Mouse (Mus musculus) frontal cortex, adult 2 months (tissue): Measurements from ENCODE around the gene Arrdc2. TPM values are rescaled to one million over a fixed set of nuclear protein-coding genes. Genes with fewer than 3 reads are reported as not detected.

Source experiments
- DNase-seq, 2 experiments: peaks; one replicate each; pipeline ENCODE4 v3.0.0; 2022; ENCODE audit warnings: low spot score in 1 of 2; ENCODE audit errors: extremely low spot score in 1 of 2
- polyA plus RNA-seq: library from polyadenylated mRNA; depleted of rRNA; stranded (reverse); fragments of >200 nt; gene quantifications from 2 replicates; pipeline ENCODE4 v1.2.3, GENCODE M21; 2012; rRNA removed

Arrdc2 gene
- polyA plus RNA-seq, 1 experiment: 24.6 TPM

DNA sequence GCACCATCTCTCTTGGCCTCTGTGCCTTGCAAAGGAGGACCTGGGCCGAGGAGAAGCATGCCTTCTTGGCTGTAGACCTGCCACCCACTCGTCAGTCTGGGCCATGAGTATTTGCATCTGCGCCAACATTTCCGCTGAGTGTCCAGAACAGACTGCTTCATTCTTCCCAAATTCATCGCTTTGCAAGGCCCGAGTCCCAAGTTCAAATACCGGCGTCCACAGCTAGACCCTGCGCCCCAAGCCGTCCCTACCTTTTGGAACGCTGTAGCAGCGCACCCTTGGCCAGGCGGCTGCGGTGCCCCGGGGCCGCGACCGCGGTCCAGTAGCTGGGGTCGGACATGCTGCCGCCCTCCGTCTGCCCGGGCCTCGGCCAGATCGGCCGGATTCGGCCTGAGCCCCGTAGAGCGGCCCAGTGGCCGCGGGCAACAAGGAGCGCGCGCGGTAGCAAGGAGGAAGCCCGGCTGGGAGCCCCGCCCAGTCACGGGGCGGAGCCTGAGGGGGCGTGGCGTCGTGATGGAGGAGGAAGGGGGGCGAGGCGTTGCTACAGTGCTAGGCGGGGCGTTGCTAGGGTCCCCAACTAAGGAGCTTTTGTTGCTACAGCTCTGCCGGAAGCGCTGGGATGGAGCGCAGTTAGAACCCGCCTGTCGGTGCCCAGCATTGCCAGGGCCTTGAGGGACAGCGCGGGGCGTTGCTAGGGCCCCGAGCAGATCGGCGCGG is 47.4 kb downstream of the Arrdc2 start:
- DNase-seq: peak; percentile 92 to 97

DNA sequence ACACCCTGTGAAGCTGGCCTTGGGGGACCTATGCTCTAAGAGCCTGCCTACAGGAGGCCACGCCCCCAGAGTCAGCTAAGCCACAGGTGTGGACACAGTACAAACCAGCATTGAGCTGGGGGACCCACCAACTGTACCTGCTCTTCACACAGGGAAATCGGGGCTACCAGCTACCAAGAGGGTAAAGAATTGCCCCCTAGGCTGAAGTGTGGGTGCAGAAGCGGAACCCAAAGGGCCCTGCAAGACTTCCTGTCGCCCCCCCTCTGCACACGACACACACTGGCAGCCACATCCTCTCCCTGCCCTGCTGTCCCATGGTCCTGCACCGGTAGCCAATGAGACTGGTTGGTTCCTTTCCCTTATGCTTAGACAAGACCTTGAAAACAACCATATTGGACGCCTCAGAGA is 48.2 kb downstream of the Arrdc2 start:
- DNase-seq: no peak

DNA sequence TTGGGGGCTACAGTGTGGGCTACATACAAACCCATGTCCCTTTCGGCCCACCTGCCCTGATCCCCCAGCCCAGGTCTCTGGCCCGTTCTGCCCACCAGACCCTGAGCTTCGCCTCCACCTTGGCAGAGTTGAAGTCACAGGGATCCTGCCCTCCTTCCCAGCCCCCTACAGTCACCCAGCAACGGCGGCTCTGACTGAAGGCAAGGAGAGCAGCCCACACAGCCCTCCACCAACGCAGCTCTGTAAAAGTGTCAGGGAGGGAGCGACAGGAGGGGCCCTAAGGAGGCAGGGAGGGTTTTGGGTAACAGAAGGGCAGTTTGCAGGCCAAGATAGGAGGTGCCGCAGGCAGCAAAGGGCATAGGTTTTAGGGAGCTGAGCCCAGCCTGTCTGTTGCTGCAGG is 48.7 kb downstream of the Arrdc2 start:
- peak in 1 of 2 experiments; percentile 75 for DNase-seq

DNA sequence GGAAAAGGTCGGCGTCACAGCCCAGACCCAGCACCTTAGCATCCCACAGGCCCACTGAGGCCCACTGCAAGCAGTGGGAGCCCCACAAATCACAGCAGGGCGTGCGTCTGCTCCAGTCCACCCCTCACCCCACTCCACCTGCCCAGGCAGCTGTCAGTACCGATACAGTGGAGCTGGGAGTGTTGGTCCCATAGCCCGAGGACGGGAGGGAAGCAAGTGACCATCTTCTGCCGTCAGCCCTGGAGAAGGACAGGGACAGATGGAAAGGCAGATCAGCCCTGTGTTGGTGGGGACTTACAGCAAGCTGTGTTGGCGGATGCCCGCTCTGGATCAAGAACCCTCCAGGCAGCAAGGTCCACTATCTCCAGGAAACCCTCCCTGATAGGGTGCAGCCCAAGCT is 50.5 kb downstream of the Arrdc2 start:
- no peak for DNase-seq

DNA sequence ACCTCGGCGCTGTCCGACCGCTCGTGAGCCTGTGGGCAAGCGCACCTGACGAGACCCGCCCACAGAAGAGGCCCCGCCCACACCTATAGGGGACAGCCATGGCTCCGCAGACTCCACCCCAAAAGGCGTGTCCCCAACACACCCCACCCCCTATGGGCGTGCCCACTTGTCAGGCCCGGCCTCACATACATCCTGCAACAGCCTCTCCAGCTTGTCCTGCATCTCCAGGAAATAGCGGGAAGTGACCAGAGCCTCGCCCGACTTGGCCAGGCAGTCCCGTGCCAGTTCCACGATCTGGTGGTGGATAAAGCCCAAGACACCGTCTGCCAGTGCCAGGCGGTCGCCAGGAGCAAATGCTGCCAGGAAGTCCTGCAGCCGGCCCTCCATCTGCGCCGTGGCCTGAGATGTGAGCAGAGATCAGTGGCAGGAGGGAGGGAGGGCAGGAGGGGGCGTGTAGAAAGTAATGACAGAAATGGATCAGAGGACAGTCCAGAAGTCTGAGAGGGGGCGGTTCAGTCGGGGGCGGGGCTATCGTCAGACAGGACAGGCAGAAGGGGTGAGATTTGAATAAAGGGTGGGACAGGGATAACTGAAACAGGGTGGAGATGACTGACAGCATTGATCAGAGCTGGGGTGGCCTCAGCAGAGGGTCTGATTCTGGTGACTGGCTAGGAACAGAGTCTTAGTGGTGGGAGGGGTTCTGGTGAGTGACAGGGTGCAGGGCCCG is 51.4 kb downstream of the Arrdc2 start:
- no peak for DNase-seq

DNA sequence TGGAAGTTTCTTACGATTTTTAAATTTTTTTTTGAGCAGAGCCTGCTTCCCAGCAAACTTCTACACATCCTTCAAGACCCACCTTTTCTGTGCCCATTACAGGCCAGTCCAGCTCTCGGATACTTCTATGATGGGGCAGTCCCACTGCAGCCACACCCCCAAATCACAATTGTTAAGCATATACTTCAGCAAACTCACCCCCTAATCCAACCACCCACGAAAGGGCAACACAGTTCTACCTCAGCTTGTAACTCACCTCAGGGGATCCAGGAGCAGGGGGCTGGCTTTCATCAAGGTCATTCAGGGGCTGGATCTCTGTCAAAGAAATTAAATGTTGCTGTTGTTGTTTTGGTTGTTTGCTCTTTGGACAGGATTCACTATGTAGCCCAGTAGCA is 52.5 kb downstream of the Arrdc2 start:
- no peak for DNase-seq

DNA sequence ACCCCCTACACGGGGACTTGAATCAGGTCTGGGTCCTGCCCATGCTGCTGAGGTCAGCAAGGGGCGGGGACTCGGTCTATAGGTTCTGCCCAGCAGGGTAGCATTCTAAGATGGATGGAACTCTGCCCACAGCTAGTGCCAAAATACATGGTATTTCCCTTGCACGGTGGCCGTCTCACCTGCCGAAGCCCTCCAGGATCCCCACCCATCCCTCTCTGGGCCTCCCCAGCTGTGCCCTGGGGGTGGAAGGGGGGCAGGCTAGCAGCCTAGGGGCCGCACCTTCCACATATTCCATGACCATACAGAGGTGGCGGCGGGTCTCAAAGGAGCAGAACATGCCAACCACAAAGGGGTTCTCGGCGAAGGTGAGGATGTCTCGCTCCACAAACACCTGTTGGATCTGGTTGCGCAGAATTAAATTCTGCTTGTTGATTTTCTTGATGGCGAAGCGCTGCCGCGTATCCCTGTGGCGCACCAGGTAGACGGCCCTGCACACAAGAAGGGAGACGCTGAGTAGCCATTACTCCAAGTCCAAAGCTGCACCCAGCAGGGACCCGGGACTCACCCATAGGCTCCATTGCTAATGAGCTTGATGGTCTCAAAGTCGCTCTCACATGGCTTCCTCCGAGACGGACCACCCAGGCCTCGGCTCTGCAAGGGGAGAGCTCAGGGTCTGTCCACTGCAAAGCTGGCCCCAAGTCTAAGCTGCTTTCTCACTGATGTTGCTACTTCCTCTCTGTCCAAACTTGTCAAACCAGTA is 53.0 kb downstream of the Arrdc2 start:
- DNase-seq: no peak

Other genes starting within 250 kb of the Arrdc2 start
- 69.0 and 81.9 TPM in 2 replicates for gene Isyna1, start 245.3 kb downstream of the Arrdc2 start, polyA plus RNA-seq
- gene Ssbp4, start 230.8 kb downstream of the Arrdc2 start, polyA plus RNA-seq: 266 and 276 TPM in 2 replicates
- gene Lrrc25, start 223.6 kb downstream of the Arrdc2 start, polyA plus RNA-seq: 0.78 and 0.86 TPM in 2 replicates
- gene Gdf15, start 207.3 kb downstream of the Arrdc2 start, polyA plus RNA-seq: 0.15 and 0.20 TPM in 2 replicates
- 17.2 and 25.8 TPM in 2 replicates for gene Pgpep1, start 179.3 kb downstream of the Arrdc2 start, polyA plus RNA-seq
- gene Lsm4, start 166.5 kb downstream of the Arrdc2 start, polyA plus RNA-seq: 113 and 128 TPM in 2 replicates
- 226 and 228 TPM in 2 replicates for gene Jund, start 140.8 kb downstream of the Arrdc2 start, polyA plus RNA-seq
- 0.32 and 0.40 TPM in 2 replicates for gene Iqcn, start 136.3 kb downstream of the Arrdc2 start, polyA plus RNA-seq
- gene Gm3336, start 121.2 kb downstream of the Arrdc2 start, polyA plus RNA-seq: 0.12 TPM in 1 of 2 replicates, not detected in the other
- 4.6 and 5.1 TPM in 2 replicates for gene Pde4c, start 116.0 kb downstream of the Arrdc2 start, polyA plus RNA-seq
- 1,054 and 1,113 TPM in 2 replicates for gene Rab3a, start 85.0 kb downstream of the Arrdc2 start, polyA plus RNA-seq
- gene Mpv17l2, start 78.8 kb downstream of the Arrdc2 start, polyA plus RNA-seq: 47.6 and 60.6 TPM in 2 replicates
- 180 and 183 TPM in 2 replicates for gene Pik3r2, start 63.0 kb downstream of the Arrdc2 start, polyA plus RNA-seq
- 178 and 202 TPM in 2 replicates for gene Mast3, start 34.7 kb downstream of the Arrdc2 start, polyA plus RNA-seq
- gene Il12rb1, start 31.3 kb downstream of the Arrdc2 start, polyA plus RNA-seq: 0.48 and 0.71 TPM in 2 replicates
- gene Kcnn1, start 23.5 kb upstream of the Arrdc2 start, polyA plus RNA-seq: 25.2 and 27.9 TPM in 2 replicates
- 185 and 189 TPM in 2 replicates for gene Ccdc124, start 34.2 kb upstream of the Arrdc2 start, polyA plus RNA-seq
- 9.9 and 12.3 TPM in 2 replicates for gene Slc5a5, start 53.0 kb upstream of the Arrdc2 start, polyA plus RNA-seq
- gene Rpl18a, start 57.7 kb upstream of the Arrdc2 start, polyA plus RNA-seq: 1,785 and 1,788 TPM in 2 replicates
- gene Map1s, start 66.2 kb upstream of the Arrdc2 start, polyA plus RNA-seq: 64.9 and 66.1 TPM in 2 replicates